Mouse (Mus musculus) neural tube, embryonic 15.5 days (tissue): ENCODE data around the gene Dmbx1. TPM values are rescaled to one million over a fixed set of nuclear protein-coding genes. Genes with fewer than 3 reads are reported as not detected.

Experiments used
- ATAC-seq: fragments of 200-750 bp; cut with Nextera tagmentation; 2 replicates; pipeline ENCODE4 v1.8.0; 2017; ENCODE audit warnings: mild to moderate bottlenecking, moderate TSS enrichment, moderate library complexity; ENCODE audit not compliant: low FRiP score
- H3K27ac ChIP-seq: fragments of 300-500 bp; sonication (generic); replicated peaks from 2 replicates; pipeline ENCODE4 v1.5.1; 2015; ENCODE audit warnings: mild to moderate bottlenecking, inconsistent platforms
- H3K27me3 ChIP-seq: fragments of 300-500 bp; sonication (generic); replicated peaks from 2 replicates; pipeline ENCODE4 v1.6.1; 2015; ENCODE audit warnings: inconsistent platforms
- H3K36me3 ChIP-seq: fragments of 300-500 bp; sonication (generic); 2 replicates; pipeline ENCODE4 v1.6.1; 2015; ENCODE audit warnings: inconsistent platforms
- H3K4me1 ChIP-seq: fragments of 300-500 bp; sonication (generic); 2 replicates; pipeline ENCODE4 v1.6.1; 2015; ENCODE audit warnings: inconsistent platforms
- H3K4me2 ChIP-seq: fragments of 300-500 bp; sonication (generic); 2 replicates; pipeline ENCODE4 v1.6.1; 2015; ENCODE audit warnings: inconsistent platforms, mild to moderate bottlenecking, moderate library complexity
- H3K4me3 ChIP-seq: fragments of 300-500 bp; sonication (generic); replicated peaks from 2 replicates; pipeline ENCODE4 v1.5.1; 2015; ENCODE audit warnings: mild to moderate bottlenecking, inconsistent platforms
- H3K9ac ChIP-seq: fragments of 300-500 bp; sonication (generic); replicated peaks from 2 replicates; pipeline ENCODE4 v1.6.1; 2015; ENCODE audit warnings: mild to moderate bottlenecking, inconsistent platforms
- H3K9me3 ChIP-seq: fragments of 300-500 bp; sonication (generic); replicated peaks from 2 replicates; pipeline ENCODE4 v1.6.1; 2016; ENCODE audit warnings: inconsistent platforms
- WGBS: fragments of 180-500 bp; shearing (Covaris S2); methylation state at CpG from one replicate; pipeline ENCODE4 v1.1.7; 2015; ENCODE audit warnings: mixed read lengths; 5-methylcytosine and 5-hydroxymethylcytosine counted together
- polyA plus RNA-seq: library from polyadenylated mRNA; unstranded; fragments of >200 nt; fragmentation: Nextera tagmentation; extraction: Ambion mirVana; gene quantifications from 2 replicates; pipeline ENCODE4 v1.2.1, GENCODE M21; 2015

Gene Dmbx1
- polyA plus RNA-seq, 1 experiment from 2014 or later = 2.1 TPM

GRCm38 (mm10) chr4:115963751-115964150 is 24.0 kb upstream of the Dmbx1 start:
- peak overlapping the region; percentile 99; the same call in 1 of the 2 replicates for H3K4me2 ChIP-seq
- no peak for ATAC-seq

DNA sequence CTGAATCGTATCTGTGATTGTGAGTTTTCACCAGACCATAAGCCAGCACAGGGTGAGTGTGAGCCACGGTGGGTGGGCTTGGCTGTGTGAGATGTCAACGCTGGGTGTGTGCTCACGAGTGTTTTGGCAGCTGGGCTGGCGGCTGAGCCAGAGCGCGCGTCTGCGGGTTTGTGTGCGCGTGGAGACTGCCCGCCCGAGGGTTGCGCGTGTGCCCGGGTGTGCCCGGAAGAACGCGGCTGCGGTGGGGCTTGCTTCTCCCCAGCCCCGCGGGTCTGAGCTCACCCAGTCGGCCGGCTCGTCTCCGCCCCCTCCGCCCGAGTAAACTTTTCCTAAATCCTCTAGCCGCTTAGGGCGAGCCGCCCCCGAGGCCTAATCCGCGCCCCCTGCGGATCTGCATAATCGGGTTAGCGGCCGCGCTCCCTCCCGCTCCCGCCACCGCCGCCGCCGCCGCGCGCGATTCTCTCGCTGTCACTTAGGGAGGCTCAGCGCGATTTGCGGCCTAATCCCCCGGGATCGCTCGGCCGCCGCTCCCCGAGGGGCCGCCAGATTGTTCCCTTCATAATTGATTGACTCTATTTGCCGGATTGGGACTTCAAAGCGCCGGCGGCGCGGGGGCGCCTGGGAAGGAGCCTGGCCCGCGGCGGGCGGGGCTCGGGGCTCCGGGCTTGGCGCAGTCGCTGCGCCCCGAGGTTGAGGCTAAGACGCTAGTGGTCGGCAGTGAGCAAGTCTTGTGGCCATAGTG is 23.1 kb upstream of the Dmbx1 start:
- no peaks in the 10 kb centered on the region for H3K36me3 ChIP-seq
- no peaks in the 10 kb centered on the region for H3K9me3 ChIP-seq
- peak overlapping the region; percentile 99 for H3K4me2 ChIP-seq
- H3K4me3 ChIP-seq = peak overlapping the region; percentile 59
- peaks cover 29% of the 10 kb centered on the region for H3K4me1 ChIP-seq
- peak overlapping the region; percentile 62 for H3K9ac ChIP-seq
- H3K27ac ChIP-seq = no peak overlapping the region
- WGBS = under 1% methylated on average over 78 of the region's 79 CpGs
- peak; percentile 70 for ATAC-seq
- H3K27me3 ChIP-seq = peaks cover 84% of the 10 kb centered on the region

More at GRCm38 (mm10) chr4:115963751-115964150, 24.0 kb upstream of the Dmbx1 start:
- no peak overlapping the region for H3K27ac ChIP-seq
- 7% methylated on average over 6 of the region's 6 CpGs for WGBS
- no peak overlapping the region for H3K4me3 ChIP-seq
- H3K9me3 ChIP-seq = no peaks in the 10 kb centered on the region
- peaks cover 87% of the 10 kb centered on the region for H3K27me3 ChIP-seq
- H3K4me1 ChIP-seq = peaks cover 29% of the 10 kb centered on the region
- no peak overlapping the region for H3K9ac ChIP-seq
- no peaks in the 10 kb centered on the region for H3K36me3 ChIP-seq

GRCm38 (mm10) chr4:115961991-115962390 is 22.3 kb upstream of the Dmbx1 start:
- no peaks in the 10 kb centered on the region for H3K9me3 ChIP-seq
- H3K27me3 ChIP-seq = peaks cover 84% of the 10 kb centered on the region
- no peak for ATAC-seq
- peak overlapping the region; percentile 99 for H3K4me2 ChIP-seq
- peak overlapping the region; percentile 59 for H3K4me3 ChIP-seq
- peaks cover 29% of the 10 kb centered on the region for H3K4me1 ChIP-seq
- no peak overlapping the region for H3K27ac ChIP-seq
- H3K9ac ChIP-seq = no peak overlapping the region
- no peaks in the 10 kb centered on the region for H3K36me3 ChIP-seq
- 9% methylated on average over 7 of the region's 7 CpGs for WGBS

DNA sequence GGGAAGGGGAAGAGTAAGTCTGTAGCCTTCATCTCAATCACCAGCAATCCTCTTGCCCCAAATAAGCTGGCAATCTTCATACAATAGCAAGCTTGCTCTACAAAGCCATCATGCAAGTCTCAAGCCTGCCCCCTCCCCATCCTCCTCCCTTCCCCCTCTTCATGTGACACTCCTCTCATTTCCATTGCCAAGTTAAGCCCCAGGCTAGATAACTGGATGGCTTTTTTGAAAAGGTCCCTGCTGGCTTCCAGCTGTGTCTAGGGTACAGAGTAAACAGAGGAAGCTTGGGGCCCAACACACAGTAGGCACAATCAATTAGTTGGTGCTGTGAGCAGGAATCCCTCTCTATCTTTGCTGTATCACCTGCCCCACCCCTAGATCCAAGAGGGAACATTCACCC is 19.8 kb upstream of the Dmbx1 start:
- no peak overlapping the region for H3K4me3 ChIP-seq
- no peaks in the 10 kb centered on the region for H3K9me3 ChIP-seq
- H3K4me1 ChIP-seq = peaks cover 30% of the 10 kb centered on the region
- H3K36me3 ChIP-seq = no peaks in the 10 kb centered on the region
- H3K27ac ChIP-seq = no peak overlapping the region
- H3K9ac ChIP-seq = no peak overlapping the region
- no peak overlapping the region for H3K4me2 ChIP-seq
- no peak for ATAC-seq
- peaks cover 87% of the 10 kb centered on the region for H3K27me3 ChIP-seq

GRCm38 (mm10) chr4:115955494-115955775 is 15.7 kb upstream of the Dmbx1 start:
- 10% methylated on average over 3 of the region's 3 CpGs for WGBS
- Histone ChIP-seq H3K36me3 (no peaks in the 10 kb centered on the region), H3K27me3 (peaks cover 89% of the 10 kb centered on the region), H3K27ac (no peak overlapping the region), H3K9ac (no peak overlapping the region), H3K4me2 (peak overlapping the region; percentile 51), H3K4me1 (peaks cover 6% of the 10 kb centered on the region; the same call in 1 of the 2 replicates), H3K9me3 (no peaks in the 10 kb centered on the region), H3K4me3 (peak overlapping the region; percentile 10; the same call in 1 of the 2 replicates)
- ATAC-seq = 0 out of 2 replicates have a peak, but pooled peaks have one; percentile 46

DNA sequence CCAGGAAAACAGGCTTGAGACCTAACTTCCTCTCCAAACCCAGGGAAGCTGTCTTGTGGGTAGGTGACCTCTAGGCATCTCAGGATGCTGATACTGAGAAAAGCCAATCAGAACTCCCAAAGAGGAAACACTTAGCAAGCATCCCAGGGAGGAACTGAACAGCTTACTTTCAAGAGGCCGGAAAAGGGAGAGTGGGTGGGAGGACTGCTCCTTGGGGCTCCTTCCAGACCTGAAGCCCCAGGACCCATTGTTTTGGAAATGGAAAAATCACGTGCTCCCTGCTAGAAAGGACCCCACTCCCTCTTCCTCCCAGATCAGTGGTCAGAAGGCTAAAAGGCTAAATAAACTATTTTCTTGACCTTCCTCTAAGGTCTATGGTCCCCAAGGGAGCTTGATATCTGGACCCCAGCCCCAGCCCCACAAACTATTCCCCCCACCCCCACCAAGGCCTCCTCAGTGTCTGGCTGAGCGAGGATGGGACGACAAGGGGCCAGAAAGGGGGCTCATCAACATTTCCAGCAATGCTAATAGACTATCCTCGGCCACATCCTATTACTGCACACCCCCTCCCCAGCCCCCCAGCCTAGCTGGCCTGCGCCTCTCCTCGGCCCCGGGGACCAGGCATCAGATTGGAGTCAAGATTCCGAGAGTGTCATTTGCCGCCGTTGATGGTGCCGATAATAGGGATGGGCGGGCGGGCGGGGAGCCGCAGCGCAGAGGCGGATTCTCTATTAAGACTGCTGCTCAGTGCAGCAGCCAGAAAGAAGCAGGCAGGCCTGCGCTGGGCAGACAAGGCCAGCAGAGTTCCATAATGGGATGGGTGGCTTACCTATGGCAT is 15.1 kb upstream of the Dmbx1 start:
- peak overlapping the region; percentile 10; the same call in 1 of the 2 replicates for H3K4me3 ChIP-seq
- H3K9me3 ChIP-seq = no peaks in the 10 kb centered on the region
- H3K27ac ChIP-seq = no peak overlapping the region
- 0 out of 2 replicates have a peak, but pooled peaks have one; percentile 14 for ATAC-seq
- H3K4me2 ChIP-seq = peak overlapping the region; percentile 51
- no peaks in the 10 kb centered on the region for H3K36me3 ChIP-seq
- WGBS = 4% methylated on average over 19 of the region's 19 CpGs
- peaks cover 89% of the 10 kb centered on the region for H3K27me3 ChIP-seq
- H3K4me1 ChIP-seq = peaks cover 6% of the 10 kb centered on the region; the same call in 1 of the 2 replicates
- H3K9ac ChIP-seq = peak overlapping the region; percentile 38; the same call in 1 of the 2 replicates

DNA sequence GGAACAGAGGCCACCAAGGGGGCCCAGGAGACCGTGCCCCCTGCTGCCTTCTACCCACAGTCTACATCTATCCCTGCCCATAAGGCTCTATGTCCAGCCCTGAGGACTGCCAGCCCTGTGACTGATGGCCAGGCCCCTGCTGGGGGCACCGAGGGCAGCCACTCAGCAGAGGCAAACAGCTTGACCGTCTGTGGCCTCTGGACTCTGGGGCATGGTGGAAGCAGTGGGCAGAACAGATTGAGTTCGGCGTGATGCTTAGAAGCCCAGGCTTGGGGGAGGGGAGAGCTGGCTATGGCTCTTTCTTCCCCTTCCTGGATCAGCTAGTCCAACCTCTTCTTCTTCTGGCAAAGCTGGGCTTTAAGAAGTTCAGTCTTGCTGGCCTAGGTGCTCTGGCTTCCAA is 13.8 kb upstream of the Dmbx1 start:
- no peak for ATAC-seq
- WGBS = 33% methylated on average over 5 of the region's 5 CpGs
- Histone ChIP-seq H3K36me3 (no peaks in the 10 kb centered on the region), H3K27ac (no peak overlapping the region), H3K4me1 (peaks cover 6% of the 10 kb centered on the region; the same call in 1 of the 2 replicates), H3K4me3 (no peak overlapping the region), H3K4me2 (no peak overlapping the region), H3K9ac (no peak overlapping the region), H3K27me3 (peaks cover 94% of the 10 kb centered on the region), H3K9me3 (no peaks in the 10 kb centered on the region)

GRCm38 (mm10) chr4:115952758-115953157 is 13.0 kb upstream of the Dmbx1 start:
- H3K4me1 ChIP-seq = peaks cover 6% of the 10 kb centered on the region; the same call in 1 of the 2 replicates
- no peak overlapping the region for H3K4me3 ChIP-seq
- no peak overlapping the region for H3K9ac ChIP-seq
- H3K9me3 ChIP-seq = no peaks in the 10 kb centered on the region
- no peak overlapping the region for H3K27ac ChIP-seq
- H3K27me3 ChIP-seq = peaks cover 91% of the 10 kb centered on the region
- WGBS = 11% methylated on average over 6 of the region's 6 CpGs
- H3K36me3 ChIP-seq = no peaks in the 10 kb centered on the region
- no peak for ATAC-seq
- H3K4me2 ChIP-seq = no peak overlapping the region

- H3K27me3 ChIP-seq = peaks cover 91% of the 10 kb centered on the region
- peak overlapping the region; percentile 24 for H3K4me3 ChIP-seq
- H3K9ac ChIP-seq = no peak overlapping the region
- H3K27ac ChIP-seq = no peak overlapping the region
- H3K9me3 ChIP-seq = no peaks in the 10 kb centered on the region
- no peaks in the 10 kb centered on the region for H3K36me3 ChIP-seq
- peak; percentile 18; the same call in 1 of the 2 replicates for ATAC-seq
- peaks cover 18% of the 10 kb centered on the region for H3K4me1 ChIP-seq
- H3K4me2 ChIP-seq = peak overlapping the region; percentile 52
- 1% methylated on average over 40 of the region's 41 CpGs for WGBS
Observed at GRCm38 (mm10) chr4:115943669-115944314, 4.1 kb upstream of the Dmbx1 start.

GRCm38 (mm10) chr4:115941242-115941820 is 1.6 kb upstream of the Dmbx1 start:
- Histone ChIP-seq H3K4me3 (no peak overlapping the region), H3K9ac (no peak overlapping the region), H3K9me3 (no peaks in the 10 kb centered on the region), H3K4me1 (peaks cover 23% of the 10 kb centered on the region), H3K27ac (no peak overlapping the region), H3K4me2 (no peak overlapping the region), H3K27me3 (peaks cover 92% of the 10 kb centered on the region), H3K36me3 (no peaks in the 10 kb centered on the region)
- no peak for ATAC-seq
- WGBS = 4% methylated on average over 9 of the region's 9 CpGs

- no peak overlapping the region for H3K4me2 ChIP-seq
- H3K36me3 ChIP-seq = no peaks in the 10 kb centered on the region
- no peaks in the 10 kb centered on the region for H3K9me3 ChIP-seq
- H3K4me1 ChIP-seq = peaks cover 29% of the 10 kb centered on the region
- 3% methylated on average over 3 of the region's 3 CpGs for WGBS
- no peak overlapping the region for H3K27ac ChIP-seq
- no peak for ATAC-seq
- H3K9ac ChIP-seq = no peak overlapping the region
- no peak overlapping the region for H3K4me3 ChIP-seq
- H3K27me3 ChIP-seq = peaks cover 91% of the 10 kb centered on the region
Observed at GRCm38 (mm10) chr4:115940681-115941080, 955 bp upstream of the Dmbx1 start.
